Mouse (Mus musculus): ENCODE data around the gene Nobox.

Nobox gene

DNA sequence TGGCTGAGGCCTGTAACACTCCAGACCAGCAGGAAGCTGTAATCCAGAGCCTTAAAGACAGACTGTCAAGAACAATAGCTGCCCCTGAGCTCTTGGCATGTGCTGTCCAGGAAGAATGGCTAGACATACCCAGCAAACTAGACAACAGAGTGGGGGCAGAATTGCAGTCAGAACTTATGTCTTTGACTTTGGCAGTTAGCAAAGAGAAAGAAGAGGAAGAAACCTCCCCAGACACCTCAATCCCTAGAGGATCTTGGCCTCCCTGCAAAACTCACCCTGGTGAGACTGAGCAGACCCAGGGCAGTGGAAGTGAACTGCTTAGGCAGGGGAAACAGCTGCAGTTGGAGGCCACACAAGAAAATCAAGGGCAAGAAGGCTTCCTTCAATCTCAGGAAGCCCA lies 36.8 kb downstream of the Nobox start:
- no peak for DNase-seq

DNA sequence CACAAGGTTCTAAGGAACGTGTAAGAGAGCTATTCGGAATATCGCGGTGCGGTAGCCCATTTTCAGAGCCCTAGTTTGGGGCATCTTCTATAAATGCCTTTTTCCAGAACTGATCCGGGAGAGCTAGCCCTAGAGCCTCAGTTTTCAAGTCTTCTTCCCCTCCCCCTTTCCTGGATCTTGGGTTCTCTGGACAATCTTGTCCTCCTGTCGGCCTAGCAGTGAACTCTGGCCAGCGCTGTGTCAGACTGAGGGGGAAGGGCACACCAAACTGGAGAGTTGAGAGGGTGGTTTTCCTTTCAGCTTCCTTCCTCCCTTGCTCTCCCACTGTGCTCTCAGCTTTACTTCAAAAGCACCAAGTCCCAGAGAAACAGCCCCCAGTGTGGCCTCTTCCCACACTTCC lies 43.0 kb downstream of the Nobox start:
- DNase-seq, result peak in 1 of 2 experiments; percentile 18

DNA sequence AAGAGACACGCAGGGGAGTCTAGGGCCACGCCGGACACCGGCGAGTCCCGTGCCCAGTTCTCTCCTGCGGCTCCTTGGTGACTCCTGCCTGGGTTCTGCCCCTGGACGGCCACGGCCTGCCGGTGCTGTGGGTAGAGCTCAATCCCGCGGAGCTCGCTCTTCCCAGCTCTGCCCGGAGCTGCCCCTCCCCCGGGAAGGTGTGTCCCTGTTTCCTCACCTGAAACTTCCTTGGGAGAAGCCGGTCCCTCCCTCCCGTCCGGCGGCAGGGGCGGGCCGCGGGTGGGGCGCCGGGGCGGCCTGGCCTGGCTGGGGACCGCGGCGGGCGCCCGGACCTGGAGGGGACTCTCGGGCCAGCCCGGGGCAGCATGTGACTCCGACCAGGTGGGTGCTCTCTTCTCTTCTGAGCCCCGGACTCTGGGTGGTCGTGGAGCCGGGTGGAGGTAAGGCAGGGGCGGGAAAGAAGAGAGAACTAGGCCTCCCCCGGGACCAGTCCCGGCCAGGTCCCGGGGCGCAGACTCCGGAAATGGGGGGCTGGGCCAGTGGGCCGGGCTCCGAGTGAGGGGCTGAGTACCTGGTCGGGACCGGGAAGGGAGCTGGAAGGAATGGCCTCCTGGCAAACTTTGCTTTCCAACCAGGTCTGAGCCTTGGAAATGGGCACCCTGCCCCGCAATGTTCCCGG lies 43.9 kb downstream of the Nobox start, which contains the start of gene Arhgef5:
Arhgef5 (plus strand) TSS at position 220 of the 679 bp plus-strand sequence.
- DNase-seq, result peak; percentile 30 to 31

GRCm38 (mm10) chr6:43260756-43261155 lies 48.6 kb downstream of the Nobox start:
- DNase-seq, result no peak

DNA sequence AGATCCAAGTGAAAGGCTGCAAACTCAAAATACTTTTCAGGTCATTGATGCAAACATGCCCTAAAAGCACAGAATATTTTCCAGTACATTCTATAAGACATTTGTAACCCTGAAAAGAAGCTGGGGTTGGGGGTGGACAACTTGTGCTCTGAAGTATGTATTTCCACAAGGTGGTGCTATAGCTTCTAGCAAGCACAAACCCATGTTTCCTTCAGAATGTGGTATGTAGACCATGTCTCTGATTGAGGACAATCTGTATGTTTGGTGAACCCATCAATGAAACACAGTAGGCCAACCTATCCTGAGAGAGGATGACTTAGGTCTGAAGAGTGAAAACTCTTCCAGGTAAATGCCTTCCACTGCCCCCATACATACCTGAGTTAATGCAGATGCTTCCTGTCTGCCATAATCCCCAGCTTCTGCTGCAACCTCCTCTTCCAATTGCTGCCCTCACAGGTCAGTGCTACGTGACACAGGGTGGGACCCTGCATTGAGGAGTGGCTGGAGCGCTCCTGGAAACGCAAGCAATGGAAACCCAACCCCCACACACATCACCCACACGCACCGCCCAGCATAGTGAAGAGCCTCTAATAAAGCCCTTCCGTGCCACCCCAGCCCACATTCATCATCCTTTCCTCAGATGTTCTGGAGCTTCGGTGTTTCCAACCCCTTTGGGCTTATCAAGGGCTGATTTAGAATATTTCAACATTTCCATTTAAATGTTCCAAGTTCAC lies 55.0 kb downstream of the Nobox start:
- no peak for DNase-seq

All from thymus, adult 18-20 months (tissue).